Mouse (Mus musculus): ENCODE data around the gene Ankrd16.

The Ankrd16 gene

DNA sequence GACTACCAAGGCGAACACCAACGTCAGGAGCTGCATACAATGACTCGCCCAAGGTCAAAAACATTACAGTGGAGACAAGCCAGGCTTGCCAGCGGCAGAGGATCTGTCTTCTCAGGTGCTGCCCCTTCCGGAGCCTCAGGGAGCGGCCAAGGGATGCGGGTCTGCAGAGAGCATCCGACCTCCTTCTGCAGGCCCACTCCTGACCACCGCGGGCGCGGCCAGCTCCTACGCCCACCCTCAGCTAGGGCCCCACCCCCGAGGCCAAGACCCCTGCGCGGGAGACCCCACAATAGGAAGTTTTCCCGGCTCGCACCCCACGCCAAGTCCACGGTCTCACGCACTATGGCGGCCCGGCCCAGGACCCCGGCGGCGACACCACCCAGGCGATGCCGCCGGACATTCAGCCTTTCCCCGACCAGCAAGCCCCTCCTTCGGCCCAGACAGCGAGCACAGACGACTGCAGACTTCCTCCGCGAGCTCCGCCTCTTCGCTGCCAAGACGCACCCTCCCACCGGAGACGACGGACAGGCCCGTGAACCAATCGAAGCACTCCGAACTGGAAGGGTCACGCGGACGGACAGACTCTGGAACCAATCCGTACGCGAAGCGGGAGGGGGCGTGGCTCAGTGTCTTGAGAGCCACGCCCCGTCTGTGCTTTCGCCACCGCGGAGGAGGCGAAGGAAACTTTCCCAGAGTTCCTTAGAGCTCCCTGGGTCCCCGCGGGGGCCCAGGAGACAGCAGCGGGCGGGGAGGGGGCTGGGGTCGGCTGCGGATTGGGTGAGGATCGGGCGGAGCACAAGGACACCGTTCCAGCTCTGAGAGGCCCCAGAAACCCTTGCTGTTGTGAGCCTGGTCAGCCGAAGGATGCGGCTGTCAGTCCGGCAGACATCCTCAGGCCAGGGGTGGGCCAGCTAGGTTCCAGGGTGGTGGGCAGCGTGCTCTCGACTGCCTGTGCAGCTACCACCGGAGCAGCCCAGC lies at the start of gene Ankrd16, which contains the start of gene Fbh1:
Ankrd16 (plus strand) TSS at position 786 of the 978 bp plus-strand sequence.
Fbh1 (minus strand) TSS at position 492 of the 978 bp plus-strand sequence.
- DNase-seq: peak; percentile 100

DNA sequence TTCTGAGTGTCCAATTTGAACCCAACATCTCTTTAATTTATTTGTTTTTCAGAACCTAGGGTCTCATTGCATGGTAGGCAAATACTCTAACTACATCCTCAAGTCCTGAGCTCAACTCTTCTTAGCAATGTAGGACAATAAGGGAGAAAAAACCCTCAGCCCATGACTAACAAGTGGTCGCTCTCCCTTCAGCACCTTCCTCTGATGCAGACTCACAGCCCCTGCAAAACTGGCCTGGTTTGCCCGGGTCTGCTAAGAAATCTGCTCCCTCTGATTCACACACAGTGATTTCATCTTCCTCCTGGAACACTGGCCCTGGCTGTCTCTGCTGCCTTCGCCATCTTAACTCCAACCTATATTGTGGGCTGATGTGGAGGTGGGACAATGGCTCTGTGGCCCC lies 48.6 kb upstream of the Ankrd16 start:
- DNase-seq: no peak

DNA sequence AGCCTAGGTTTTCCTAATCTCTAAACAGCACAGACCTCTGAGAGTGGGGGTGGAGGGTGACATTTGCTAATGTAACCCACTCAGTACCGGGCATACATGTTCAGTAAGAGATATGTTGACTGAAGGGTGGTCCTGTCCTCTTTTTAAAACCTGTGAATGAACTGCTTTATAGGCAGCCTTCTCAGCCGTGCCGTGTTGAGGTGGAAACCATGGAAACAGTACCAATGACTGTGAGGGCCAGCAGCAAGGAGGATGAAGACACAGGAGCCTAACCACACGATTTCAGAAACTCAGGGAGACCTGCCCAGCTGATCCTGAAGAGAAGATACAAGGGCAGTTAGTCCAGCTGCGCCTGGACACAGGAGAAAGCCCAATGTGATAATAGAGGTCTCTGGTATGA lies 44.7 kb upstream of the Ankrd16 start:
- DNase-seq: no peak

DNA sequence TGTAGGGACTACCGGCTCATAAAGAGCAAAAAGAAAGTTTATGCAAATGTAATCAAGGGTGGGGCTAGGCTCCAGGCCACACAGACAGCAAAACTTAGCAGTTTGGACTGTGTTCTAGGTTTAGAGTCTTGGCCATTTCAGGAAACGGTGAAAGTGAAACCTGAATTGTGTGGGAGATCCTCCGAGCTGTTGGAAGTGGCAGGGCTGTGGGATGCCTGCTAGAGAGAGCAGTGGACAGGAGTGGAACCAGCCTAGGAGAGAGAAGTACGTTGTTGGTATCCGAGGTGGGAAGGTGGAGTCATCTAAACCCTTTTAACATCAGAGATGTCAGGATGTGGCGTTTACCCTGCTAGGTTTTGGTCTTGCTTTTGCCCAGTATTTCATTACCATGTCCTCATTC lies 41.8 kb upstream of the Ankrd16 start:
- DNase-seq: no peak

DNA sequence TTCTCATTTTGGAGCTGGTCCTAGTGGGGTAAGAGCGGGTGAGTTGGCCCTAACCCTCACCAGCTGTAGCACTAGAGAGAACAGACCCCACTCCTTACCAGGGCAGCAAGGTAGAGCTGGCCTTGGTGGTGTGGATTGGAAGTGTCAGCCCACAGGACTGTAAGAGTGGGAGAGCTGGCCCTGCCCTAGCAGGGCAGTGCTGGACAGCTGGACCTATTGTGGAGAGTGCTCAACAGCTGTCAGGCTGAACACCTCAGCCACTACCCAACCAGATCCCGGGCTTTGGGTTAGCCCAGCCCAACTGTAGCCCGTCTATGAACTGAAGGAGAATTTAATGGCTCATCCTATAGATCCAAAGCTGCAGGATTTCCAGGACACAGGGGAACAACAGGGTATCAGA lies 38.9 kb upstream of the Ankrd16 start:
- DNase-seq: no peak

- no peak for DNase-seq
Measured at GRCm38 (mm10) chr2:11739516-11740051, 38.1 kb upstream of the Ankrd16 start.

DNA sequence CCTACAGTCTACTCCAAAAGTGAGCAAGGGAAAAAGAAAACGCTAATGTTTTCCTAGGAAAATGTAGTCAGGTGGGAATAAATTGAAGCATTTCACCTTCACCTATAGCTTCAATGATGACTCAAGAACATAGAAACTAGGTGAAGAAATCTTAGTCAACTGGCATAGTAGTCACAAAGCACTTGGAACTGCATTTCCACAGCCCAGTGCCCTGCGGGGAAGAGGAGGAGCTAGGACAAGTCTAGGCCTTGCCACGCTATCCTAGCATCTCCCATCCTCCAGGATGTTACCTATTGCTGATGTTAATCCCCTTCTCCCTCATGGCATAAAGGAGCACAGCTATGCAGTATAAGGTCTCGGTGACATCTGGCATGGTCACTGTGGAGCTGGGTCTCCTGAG lies 15.1 kb upstream of the Ankrd16 start:
- no peak for DNase-seq

- no peak for DNase-seq
Measured at GRCm38 (mm10) chr2:11765694-11766093, 12.0 kb upstream of the Ankrd16 start.

DNA sequence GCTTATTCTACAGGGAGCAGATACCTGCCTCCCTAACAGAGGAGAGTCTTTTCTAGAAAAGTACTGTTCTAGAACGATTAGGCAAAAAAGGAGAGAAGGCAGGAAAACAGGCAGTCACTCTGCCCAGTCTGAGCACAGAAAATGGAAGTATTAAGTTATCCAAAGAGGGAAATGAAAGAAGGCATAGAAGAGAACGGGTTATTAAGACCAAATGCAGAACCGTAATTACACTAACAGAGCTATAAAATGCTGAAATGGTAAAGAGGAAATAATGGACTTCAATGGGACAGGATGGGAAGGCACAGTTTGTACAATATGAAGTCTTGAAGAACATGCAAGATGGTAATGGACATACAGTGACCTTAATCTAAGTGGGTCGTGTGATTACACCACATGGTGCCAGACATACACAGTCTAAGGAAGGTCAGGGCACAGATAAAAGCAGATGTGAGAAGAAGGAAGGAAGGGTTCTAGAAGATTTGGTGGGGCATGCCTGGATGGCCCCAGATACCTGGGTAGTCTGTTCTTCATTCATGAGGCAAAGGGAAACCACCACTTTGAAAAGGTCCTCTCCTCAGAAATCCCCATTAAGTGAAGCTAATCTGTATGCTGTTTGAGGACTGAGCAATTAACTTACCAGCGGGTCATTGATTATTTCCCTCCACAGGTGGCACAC lies 11.1 kb upstream of the Ankrd16 start:
- DNase-seq: no peak

GRCm38 (mm10) chr2:11767161-11767545 lies 10.5 kb upstream of the Ankrd16 start:
- DNase-seq: no peak

DNA sequence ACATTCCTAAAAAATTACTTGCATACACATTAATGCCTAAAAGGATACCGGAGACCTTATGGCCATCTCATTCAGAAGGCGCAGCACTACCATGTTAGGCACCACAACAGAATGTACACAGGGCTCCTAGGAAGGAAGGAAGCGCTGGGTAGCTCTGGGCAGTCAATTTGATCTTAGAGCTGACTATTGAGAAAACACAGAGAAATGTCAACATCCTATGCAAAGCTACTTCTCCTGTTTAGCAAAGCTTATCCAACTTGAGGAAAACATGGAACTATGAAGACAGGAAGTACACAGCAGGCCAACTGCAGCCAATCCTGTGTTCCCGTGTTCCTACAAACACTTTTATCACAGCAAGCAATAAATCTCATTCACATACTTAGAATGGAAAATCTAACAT lies 6.0 kb upstream of the Ankrd16 start:
- DNase-seq: no peak

DNA sequence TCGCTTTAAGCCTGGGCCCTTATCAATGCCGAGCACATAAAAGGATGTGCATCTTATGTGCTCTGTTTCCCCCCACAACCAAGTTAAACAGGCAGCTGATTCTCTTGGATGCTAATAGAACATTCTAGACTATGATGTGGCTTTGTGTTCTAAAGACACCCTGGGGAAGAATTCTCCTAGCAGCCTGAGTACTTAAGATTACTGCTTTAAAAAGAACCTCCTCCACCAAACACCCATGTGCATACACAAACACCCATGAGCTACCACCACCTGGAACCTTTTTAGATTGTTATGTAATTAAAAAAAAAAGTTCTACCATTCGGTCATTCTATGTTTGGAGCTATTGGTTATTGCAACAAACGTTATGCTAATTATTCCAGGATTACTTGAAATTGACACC lies 5.3 kb upstream of the Ankrd16 start:
- no peak for DNase-seq

GRCm38 (mm10) chr2:11774426-11774825 lies 3.2 kb upstream of the Ankrd16 start:
- DNase-seq: no peak

GRCm38 (mm10) chr2:11775121-11775520 lies 2.6 kb upstream of the Ankrd16 start:
- DNase-seq: no peak

DNA sequence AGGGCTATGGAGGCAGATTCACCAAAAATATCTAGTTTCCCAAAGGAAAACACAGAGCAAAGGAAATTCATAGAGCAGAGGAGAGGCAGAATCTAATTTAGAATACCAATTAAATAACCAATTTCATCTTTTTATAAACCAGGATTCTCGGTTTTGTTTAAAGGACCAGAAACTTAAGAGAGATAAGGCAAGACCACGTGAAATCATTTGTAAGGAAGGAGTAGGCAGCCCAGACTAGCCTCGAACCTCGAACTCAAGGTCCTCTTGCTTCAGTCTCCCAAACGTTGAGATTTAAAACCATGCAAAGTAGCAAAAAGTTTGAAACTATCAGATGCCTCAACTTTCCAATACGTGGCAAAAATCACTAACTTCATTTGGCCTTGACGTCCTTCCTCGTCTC lies 1.3 kb upstream of the Ankrd16 start:
- no peak for DNase-seq

DNA sequence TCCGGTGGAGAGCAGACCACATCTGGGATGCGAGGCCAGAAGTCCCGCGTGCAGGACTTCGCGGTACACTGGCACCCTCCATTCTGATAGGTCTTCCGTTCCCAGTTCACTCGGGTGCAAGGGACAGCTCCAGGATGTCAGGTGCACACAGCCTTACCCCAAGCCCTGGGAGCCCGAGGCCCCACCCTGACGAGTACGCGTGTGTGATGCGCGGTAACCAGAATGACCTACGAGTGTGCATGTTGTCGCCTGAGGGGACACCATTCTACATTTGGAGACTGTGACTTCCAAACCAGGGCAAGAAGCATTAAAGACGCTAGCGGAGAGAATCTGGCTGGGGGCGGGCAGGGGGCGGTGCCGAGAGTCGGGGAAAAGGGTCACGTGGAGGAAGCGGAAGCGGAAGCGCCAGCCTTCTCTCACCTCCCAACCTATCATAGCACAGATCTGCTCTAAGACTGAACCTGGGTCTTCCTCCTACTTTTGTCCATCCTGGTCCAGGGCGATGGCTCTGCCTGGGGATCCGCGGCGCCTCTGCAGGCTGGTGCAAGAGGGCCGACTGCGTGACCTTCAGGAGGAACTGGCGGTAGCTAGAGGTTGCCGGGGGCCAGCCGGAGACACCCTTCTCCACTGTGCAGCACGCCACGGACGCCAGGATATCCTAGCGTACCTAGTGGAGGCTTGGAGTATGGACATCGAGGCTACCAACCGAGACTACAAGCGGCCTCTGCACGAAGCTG lies 579 bp downstream of the Ankrd16 start:
- peak; percentile 85 to 86 for DNase-seq

DNA sequence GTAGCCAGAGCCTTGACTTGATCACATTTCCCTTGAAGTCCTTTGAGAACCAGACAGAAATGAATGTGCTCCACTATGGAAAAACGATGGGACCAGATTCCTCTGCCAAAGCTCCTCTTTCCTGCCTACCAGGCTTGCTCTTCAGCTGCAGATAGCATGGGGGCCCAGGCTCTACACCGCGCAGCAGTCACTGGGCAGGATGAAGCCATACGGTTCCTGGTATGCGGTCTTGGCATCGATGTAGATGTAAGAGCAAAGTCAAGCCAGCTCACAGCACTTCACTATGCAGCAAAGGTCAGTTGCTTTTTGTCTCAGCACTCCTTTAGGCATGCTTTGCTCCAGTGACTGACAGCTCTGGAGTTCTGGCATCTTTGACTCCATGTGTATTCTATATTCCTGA lies 6.5 kb downstream of the Ankrd16 start:
- DNase-seq: no peak

- DNase-seq: no peak
Measured at GRCm38 (mm10) chr2:11794668-11795067, 17.0 kb downstream of the Ankrd16 start.

DNA sequence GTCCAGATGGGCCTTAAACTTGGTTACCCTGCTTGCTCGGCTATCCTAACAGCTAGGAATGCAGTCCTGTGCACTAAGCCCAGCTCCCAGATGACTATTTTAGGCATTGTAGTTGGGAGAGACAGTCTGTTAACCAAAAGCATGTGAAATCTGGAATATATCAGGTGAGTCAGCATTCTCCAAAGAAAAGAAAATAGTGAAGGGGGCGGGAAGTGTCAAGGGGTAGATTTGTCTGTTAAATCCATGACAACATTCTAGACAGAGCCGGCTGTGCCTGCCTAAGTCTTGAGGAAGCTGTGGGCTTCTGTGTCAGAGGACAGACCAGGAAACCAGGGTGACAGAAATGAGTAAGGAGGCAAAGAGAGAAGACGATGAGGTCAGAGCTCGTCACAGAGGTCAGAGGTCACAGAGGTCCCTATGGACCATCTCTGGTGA lies 20.3 kb downstream of the Ankrd16 start:
- no peak for DNase-seq

DNA sequence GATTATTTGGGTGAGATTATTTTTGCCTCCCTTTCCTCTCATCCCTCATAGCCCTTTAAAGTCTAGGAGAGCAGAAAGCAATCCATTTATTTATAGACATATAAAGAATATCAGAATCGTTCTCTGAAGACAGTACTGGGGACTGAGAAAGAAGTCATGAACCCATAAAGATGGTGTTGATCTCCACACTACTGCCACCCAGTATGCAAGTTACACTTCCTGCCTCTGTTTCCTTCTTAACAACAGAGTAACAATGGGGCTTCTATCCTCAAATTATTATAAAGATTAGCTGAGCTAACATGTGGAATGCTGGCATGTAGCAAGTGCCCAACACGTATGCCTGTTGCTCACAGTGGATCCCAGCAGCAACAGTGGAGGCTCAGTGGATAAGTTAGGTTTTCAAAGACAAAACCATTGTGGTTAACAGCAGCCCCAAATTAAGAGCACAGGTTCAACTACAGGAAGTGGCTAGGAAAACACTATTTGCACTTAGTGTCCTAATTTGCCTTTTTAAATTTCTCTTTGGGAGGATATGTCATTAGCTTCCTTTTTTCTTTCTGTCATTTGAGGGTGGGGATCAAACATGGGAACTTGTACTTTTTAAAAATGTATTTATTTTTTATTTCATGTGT lies 23.7 kb downstream of the Ankrd16 start:
- no peak for DNase-seq
